Mouse (Mus musculus) T-helper 1 cell (primary cell): ENCODE measurements around the gene Timeless.
"Not testable (repeated sequence)": the region's sequence is repeated elsewhere in the genome, so short reads cannot be mapped to it uniquely, and the experiment has no call there.

ENCODE experiments used
- in situ Hi-C: fragments of 300-600 bp; cut with MboI, MseI; formaldehyde crosslinking; loops from one replicate; pipeline ENCODE4 v1.15.1; 2025; ENCODE audit warnings: high pct_unique_total_duplicates

Gene Timeless

DNA sequence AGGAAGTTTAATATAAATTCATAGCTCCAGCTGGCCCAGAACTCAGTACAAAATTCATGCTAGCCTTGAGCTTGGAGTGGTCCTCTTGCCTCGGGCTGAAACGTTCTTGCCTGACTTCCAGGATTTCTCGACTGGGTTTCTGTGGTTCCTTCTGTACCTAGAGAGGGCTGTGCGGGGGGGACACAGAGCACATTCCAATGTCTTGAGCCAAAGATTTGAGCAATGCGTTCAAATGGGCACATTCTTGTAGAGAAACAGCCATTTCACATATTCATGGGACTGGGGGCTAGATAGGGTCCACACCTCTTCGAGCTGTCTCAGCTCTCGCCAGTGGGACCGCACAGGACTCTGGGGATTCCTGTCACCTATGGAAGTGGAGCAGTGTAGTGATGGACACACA, 24.1 kb downstream of the Timeless start:
- in situ Hi-C loops, result no loop called here

DNA sequence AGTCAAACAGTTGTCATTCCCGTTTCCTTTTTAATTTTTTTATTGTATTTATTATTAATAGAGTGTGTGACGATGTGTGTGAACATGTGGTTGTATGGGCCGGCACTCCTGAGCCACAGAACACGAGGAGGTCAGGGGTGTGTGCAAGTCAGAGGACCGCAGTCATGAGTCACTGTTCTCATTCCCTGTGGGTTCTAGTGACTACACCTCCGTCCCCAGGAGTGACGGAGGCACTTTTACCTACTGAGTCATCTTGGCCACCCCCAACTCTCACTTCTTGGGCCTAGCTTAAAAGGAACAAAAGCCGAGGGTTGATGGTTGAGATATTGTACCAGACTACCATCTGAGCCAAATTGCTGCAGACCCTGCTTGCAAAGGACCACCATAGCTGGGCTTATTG, 24.5 kb downstream of the Timeless start:
- in situ Hi-C loops, result no loop called here

DNA sequence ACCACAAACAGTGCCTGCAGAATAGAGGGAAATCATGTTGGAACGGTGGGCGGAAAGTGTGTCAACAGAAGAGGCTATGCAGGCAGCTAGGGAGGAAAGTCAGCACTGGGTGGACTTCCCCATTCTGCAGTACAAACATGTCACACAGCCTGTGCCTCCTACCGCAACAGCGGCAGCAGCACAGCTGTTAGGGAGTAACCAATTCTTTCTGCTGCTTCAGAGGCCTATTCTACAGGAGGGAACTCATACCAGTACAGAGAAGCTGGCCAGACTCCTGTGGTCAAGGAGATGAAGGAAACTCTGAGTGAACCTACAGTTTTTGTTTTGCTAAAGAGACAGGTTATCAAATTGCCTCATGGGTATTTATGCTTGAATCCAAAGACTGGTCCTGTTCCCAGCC, 27.1 kb downstream of the Timeless start:
- in situ Hi-C loops, result no loop called here

DNA sequence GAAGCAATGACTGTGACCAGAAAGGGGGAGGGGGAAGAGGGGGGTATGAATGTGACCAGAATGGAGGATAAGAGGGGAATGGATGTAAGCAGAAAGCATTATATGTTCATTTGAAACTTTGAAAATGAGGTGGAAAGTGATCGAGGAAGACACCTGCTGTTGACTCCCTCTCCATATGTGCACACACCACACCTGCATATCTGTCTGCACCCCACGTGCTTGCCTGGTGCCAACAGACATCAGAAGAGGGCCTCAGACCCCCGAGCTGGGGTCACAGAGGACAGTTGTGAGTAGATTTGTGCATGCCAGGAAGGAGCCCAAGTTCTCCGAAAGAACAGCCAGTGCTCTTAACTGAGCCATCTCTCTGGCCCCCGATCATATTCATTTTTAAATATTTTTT, 28.1 kb downstream of the Timeless start:
- in situ Hi-C loops, result no loop called here

DNA sequence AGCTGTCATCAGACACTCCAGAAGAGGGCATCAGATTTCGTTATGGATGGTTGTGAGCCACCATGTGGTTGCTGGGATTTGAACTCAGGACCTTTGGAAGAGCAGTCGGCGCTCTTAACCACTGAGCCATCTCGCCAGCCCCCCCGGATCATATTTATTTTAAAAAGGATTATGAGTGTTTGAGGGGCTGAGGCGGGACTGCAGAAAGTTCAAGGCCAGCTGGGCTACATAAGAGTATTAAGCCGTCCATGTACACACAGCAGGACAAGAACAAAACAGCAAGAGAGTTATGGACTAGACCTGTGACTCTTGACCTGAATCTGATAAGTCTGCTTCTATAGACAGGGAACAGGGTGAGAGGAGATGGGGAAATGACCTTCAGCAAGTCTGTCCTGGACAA, 28.5 kb downstream of the Timeless start:
- in situ Hi-C loops, result not testable (repeated sequence)

DNA sequence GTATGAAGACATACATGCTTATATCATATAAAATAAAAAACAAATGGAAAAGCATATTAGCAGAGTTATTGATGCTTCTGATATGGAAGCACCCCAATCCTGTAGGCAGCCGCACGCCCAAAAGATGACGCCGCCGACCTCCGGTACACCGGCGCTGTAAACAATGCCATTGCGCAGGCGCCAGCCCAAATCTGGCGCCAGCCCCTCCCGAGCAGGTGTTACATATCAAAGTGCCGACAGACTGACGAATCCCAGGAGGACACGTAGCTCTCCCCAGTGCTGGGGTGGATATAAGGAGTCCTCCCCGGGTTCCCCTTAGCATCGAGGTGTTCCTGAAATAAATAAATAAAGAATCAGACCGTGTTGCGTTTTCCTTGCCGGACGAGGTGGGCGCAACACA, 30.4 kb downstream of the Timeless start:
- in situ Hi-C loops, result no loop called here

DNA sequence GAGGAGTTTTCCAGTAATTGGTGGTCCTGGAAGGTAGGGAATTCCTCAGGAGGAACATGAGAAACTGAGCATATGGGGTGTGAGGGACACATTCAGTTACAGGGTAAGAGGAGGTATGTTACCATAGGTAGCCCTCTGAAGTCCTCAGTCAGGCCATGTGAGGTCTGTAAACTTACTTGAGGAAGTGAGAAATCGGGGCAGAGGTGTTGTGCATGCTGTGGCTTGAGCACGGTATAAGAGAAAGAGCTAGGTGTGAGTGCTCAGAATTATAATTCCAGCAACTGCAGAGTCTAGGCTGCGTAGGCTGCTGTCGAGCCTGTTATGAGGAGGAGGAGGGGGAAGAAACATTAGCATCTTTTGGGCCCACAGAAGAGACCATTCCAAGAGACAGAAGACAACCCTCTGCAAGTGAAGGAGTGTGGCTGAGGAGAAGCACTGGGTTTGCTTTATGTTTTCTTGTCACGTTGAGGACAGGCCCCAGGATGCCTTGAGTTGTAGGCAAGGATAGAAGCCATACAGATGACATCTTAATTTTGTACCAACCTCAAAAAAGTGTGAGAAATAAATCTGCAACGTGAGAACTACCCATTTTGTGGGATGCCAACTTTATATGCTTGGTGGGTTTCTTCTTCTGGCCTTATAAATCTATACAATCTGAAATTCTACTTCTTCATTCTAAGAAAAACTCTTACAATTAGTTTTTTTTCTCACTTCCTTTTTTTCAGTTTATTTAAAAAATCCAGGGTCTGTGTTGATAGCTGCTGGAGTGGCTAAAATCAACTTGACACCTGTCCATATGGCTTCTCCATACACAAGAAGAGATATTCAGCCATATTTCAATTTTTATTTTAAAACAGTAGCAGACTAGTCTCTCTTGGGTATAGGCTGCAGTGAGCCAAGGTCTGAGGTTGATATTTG, 31.8 kb downstream of the Timeless start:
- in situ Hi-C loops, result no loop called here

DNA sequence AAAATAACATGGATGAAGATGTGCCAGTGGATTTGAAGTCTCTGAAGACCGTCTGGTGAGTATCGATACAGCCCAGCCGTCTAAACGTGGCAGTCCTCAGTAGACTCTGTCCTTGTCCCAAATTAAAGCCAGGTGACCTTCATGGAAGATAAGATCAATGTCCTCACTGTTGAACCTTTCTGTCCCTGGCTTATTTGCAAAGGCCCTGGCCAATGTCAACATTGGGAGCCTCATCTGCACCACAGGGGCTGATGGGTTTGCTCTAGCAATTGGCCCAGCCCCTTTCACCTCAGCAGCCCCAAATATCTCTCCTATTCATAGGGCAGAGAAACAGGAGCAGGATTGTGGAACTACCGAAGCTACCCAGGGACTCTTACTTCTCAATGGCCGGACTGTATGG, 36.5 kb downstream of the Timeless start, which contains the start of gene Apof:
Apof (plus strand) TSS at position 301 of the 400 bp plus-strand sequence.
- in situ Hi-C loops, result no loop called here

DNA sequence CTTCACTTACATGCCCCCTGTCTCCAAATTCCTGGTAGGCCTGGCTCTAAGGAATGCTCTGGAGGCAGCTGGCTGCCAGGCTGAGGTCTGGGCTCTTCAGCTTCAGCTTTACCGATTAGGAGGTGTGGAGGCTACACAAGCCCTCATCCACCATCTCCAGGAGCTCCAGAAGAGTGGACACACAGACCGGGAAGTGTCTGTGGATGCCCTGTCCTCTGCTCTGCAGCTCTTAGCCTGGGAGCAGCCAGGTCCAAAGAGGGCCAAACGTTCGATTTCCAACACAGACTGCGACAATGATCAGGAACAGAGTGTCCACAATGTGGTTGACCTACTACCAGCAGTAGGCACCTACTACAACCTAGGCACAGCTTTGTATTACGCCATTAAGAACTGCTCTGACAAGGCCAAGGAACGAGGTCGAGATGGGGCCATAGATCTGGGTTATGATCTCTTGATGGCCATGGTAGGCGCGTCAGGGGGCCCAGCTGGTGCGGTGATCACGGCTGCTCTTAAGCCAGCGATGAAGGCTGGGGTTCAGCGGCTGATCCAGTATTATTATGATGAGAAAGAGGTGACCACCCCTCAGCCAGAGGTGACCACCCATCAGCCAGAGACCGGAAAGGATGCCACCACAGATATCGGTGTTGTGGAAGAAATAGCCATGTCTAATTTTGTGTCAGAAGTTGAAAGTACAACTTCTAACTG, 37.5 kb downstream of the Timeless start:
- in situ Hi-C loops, result no loop called here

DNA sequence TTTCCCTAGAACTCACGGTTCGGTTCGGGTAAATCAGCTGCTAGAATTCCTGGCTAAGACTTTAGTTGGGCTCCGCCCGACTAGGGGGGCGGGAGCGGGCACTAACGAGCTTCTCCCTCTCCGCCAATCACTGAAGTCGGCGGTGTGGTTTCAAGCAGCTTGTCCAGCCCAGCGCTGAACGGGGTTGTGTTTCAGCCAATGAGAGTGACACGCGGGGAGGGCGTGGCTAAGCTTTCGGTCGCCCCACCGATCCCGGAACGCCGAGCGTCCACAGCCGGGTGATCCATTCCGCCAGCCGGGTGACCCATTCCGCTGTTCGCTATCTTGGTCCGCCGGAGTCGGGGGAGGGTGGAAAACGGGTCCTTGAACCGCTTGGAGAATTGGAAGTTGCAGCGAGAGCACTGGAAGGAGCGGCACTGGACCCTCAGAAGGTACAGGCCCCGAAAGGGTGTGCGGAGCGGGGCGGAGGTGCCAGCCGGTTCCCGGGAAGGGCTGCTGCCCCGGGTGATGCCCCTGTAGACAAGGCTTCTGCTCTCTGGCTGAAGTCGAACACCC, 38.5 kb downstream of the Timeless start, which contains the start of gene Stat2:
Stat2 (plus strand) TSS at position 273 of the 555 bp plus-strand sequence.
- in situ Hi-C loops, result no loop called here

DNA sequence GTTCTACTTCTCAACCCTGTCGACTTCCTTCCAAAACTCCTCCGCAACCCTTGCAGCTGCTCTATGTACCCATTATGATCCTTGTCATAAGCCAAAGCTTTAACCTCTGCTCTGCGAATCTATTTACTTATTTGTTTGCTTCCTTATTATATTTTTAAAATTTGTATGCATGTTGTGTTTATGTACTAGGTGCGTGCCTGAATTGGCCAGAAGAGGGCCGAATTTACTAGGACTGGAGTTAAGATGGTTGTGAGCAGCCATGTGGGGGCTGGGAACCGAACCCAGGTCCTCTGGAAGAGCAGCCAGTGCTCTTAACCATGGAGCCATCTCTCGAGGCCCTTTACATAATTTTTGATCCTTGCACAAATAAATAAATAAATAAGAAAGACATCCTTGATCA, 39.0 kb downstream of the Timeless start:
- in situ Hi-C loops, result no loop called here

DNA sequence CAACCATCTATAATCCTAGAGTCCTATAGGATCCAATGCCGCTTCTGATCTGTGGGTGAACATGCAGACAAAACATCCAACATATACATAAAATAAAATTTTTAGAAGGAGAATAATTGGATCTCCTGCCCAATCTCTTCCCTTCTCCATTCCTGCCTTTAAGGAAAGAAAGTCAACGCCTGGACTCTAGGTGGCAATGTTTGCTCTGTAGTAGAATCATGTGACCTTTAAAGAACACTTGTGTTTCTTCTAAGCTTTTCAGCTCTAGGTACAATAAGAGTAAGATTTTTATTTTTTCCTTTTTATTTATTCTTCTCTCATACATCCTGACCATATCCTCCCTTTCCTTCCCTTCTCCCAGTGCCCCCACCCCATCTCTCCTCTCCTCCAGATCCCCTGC, 40.0 kb downstream of the Timeless start:
- in situ Hi-C loops, result no loop called here

DNA sequence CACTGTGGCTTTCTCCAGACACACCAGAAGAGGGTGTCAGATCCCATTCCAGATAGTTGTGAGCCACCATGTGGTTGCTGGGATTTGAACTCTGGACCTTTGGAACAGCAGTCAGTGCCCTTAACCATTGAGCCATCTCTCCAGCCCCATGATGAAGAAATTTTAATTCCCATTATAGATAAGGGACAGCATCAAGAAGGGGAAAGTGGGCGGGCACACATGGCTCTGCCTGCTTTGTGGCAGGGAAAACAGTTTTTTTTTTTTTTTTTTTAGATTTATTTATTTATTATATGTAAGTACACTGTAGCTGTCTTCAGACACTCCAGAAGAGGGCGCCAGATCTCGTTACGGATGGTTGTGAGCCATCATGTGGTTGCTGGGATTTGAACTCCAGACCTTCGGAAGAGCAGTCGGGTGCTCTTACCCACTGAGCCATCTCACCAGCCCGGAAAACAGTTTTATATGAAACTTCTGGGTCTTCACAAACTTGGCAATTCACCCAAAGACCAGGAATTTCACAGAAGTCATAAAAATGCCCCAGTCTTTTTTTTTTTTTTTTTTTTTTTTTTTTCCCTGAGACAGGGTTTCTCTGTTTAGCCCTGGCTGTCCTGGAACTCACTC, 41.1 kb downstream of the Timeless start:
- in situ Hi-C loops, result not testable (repeated sequence)

DNA sequence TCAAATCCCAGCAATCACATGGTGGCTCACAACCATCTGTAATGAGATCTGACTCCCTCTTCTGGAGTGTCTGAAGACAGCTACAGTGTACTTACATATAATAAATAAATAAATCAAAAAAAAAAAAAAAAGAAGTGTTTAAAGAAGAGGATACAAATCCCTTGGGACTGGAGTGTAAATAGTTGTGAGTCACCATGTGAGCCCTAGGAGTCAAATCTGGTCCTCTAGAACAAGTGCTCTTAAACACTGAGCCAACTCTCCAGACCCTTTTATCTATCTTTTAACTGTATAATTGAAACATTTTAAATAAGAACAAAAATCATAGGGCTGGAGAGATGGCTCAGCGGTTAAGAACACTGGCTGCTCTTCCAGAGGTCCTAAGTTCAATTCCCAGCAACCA, 43.5 kb downstream of the Timeless start:
- in situ Hi-C loops, result not testable (repeated sequence)

DNA sequence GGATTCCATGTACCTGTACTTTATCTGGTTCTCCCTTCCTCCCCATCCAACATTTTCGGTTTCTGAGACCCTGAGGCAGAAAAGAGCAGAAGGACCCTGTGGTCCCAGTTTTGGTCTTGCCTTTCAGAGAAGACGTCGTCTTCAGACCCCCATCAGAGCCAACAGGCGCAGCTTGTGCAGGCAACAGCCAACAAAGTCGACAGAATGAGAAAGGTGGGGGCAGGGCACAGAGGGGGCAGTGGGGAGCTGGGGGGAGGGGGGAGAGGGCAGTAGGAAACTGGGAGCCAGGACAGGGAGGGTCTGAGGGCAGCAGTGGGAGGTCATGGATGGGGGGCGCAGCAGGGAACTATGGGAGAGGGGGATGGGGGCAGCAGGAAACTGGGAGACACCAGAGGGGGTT, 46.3 kb downstream of the Timeless start:
- in situ Hi-C loops, result no loop called here

DNA sequence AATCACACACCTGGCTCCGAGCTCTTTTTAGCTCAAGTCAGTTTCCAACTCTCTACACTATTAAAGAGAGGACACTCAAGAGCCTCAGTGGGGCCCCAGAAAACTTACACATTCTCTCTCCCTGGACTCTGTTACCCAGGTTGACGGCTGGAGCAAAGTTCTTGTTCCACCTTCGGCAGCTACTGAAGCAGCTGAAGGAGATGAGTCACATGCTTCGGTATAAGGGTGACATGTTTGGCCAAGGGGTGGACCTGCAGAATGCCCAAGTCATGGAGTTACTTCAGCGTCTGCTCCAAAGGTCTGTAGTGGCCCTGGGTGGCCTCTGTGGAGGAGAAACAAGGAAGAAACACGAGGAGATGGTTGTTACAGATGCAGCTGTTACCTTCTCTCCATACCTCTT, 49.1 kb downstream of the Timeless start:
- in situ Hi-C loops, result no loop called here

DNA sequence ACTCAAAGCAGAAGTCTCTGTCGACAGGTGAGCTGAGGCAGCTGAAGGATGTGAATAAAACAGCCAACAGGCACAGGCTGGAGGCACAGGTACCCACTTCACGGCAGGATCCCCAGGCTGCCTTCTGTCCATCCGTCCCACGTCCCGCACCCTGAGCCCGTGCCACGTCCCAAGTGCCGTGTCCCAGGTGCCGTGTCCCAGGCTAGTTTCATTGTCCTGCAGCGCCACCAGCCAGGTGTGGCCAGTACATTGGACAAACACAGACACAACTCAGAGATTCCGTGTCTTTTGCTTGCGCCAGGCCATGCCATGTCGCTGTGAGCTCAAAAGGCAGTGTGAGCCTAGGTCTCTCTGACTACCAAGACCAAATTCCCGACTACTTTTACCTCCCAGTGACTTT, 49.8 kb downstream of the Timeless start:
- in situ Hi-C loops, result no loop called here

DNA sequence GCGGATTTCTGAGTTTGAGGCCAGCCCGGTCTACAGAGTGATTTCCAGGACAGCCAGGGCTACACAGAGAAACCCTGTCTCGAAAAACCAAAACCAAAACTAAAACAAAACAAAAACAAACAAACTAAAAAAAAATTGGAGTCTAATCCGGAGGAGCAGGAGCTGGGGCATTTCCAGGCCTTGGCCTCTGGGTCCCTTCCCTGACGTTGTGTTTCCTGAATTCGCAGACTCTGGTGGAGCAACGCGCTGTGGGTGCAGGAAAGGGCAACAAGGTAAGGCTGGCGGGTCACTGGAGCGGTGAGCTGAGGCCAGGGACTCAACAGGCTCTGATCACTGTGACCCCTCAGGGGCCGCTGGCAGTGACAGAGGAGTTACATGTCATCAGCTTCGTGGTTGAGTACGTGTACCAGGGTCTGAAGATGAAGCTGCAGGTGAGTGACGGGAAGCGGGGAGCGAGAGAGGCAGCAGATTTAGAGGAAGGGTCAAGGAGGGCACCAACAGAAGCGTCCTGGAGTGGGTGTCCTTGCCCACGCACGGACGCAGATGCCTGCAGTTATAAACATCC, 51.1 kb downstream of the Timeless start:
- in situ Hi-C loops, result no loop called here

DNA sequence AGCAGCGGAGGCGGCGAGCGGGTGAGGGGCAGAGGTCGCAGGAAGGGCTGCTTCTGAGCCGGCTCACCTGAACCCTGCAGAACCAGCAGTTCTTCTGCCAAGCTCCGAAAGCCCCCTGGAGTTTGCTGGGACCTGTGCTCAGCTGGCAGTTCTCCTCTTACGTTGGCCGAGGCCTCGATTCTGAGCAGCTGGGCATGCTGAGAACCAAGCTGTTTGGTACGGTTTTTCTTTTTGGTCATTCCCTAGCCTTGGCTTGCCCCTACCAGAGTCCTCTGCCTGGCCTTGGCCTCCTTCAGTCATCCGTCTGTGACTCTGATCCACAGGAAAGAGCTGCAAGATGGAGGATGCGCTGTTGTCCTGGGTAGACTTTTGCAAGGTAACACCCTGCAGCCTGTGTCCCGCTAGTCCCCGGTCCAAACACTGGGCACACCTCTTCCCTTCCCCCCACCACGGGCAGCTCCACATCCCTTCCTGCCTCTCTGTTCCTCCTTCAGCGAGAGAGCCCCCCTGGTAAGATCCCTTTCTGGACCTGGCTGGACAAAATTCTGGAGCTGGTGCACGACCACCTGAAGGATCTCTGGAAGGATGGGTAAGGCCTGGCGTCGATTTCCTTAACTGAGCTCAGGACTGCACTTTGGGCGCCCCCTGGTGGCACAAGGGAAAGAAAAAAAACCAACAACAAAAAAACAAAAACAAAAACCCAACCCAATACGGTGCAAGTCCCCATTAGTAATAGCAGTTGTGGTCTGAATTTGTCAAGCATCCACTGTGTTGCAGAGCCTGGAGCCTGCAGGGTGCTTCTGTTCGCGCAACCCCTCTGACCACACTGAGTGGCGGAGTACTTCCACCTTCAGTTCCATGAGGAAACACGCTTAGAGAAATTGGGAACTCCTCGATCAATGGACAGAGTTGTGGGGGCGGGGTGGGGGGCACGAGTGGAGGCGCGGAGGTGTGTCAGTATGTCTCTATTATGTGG, 52.0 kb downstream of the Timeless start:
- in situ Hi-C loops, result no loop called here

DNA sequence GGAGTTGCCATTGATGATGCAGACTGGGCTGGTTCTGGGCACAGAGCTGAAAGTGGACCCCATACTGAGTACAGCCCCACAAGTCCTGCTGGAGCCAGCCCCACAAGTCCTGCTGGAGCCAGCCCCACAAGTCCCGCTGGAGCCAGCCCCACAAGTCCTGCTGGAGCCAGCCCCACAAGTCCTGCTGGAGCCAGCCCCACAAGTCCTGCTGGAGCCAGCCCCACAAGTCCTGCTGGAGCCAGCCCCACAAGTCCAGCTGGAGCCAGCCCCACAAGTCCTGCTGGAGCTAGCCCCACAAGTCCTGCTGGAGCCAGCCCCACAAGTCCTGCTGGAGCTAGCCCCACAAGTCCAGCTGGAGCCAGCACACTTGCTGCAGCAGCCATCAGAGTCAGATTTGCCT, 58.7 kb downstream of the Timeless start:
- in situ Hi-C loops, result not testable (repeated sequence)
